Mouse (Mus musculus): ENCODE data around the gene Pi4k2a.

Gene Pi4k2a

DNA sequence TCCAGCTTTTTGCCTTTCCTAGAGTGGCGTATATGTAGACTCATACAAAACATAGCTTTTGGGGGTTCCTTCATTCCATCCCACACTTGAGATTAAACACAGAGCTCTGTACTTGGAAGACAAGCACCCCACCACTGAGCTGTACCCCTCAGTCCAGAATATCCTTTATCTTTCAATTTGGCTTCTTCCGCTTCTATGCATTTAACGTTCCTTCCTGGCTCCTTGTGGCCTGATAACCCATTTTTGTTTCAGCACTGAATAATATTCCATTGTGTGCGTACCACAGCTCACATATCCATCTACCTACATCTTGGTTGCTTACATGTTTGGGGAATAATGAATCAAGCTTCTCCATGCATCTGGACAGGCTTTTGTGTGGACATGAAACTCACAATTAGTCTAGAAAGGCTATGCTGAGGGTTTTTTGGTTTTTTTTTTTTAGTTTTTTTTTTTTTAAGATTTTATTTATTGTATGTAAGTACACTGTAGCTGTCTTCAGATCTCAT, 47.0 kb downstream of the Pi4k2a start:
- DNase-seq, result no peak

DNA sequence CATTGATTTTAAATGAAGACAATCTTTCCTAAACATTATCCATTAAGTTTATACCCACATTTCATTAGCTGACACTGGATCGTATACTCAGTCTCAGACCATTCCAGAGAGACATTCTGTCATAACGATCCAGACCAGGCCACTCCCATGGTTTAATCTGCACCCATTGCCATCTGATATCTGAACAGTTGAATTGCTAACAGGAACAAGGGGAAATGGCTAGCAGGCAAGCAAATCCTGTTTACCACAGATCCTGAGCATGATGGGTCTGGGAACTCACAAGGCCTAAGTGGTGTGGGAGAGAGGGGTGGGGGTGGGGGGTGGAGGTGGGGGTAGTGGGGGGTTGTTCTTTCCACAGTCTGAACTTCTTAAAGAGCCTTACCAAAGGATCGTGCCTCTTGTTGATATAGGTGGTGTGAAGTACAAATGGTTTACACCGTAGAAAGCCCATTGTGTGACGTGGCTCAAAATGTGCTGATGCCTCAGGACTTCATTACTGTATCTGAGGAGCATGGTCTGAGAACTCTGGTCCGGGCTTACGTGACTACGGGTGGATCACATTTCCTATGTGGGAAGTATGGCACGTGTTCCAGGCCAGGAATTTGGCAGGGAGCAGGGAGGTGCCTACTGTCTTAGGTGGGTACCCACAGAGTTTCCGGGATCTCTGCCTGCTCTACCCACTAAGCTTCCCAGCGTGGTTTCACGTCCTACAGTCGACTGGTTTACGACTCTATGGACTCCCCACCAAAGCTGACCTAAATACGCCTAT, 48.4 kb downstream of the Pi4k2a start:
- DNase-seq, result no peak

DNA sequence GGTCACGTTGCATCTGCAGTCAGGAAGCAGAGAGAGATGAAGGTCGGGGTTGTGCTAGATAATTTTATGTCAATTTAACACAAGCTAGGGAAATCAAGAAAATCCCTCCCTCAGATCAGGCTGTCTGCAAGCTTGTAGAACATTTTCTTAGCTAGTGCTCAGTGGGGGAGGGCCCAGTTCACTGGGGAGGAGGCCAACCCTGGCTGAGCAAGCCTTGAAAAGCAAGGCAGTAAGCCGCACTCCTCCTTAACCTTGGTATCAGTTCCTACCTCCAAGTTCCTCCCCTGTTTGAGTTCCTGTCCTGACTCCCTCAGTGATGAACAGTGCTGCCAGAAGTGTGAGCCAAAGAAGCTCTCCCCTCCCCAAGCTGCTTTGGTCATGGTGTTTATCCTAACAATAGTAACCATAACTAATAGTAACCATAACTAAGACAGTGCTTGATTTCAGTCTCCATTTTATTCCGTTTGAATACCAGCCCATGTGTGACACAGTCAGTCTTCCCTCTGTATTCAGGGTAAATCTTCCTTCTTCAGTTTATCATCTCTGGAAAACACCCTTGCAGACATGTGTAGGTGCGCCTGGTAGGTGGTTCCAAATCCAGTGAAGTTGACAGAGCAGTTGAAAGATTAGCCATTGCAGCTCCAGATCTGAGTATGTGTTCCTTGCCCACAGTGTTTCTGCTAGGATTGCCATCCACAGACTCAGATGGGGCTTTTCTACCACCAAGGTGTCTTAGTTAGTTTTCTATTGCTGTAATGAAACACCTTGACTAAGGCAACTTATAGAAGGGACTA, 49.7 kb downstream of the Pi4k2a start:
- DNase-seq, result no peak

DNA sequence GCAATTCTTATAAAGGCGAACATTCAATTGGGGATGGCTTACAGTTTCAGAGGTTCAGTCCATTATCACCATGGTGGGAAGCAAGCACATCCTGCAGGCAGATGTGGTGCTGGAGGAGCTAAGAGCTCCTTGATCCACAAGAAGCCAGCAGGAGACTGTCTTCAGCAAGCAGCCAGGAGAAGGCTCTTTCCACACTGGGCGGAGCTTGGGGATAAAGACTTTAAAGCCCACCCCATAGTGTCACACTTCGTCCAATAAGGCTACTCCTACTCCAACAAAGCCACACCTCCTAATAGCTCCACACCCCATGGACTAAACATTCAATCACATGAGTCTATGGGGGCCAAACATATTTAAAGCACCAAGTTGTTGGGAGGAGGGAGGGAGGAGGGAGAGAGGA, 51.7 kb downstream of the Pi4k2a start:
- DNase-seq, result no peak

DNA sequence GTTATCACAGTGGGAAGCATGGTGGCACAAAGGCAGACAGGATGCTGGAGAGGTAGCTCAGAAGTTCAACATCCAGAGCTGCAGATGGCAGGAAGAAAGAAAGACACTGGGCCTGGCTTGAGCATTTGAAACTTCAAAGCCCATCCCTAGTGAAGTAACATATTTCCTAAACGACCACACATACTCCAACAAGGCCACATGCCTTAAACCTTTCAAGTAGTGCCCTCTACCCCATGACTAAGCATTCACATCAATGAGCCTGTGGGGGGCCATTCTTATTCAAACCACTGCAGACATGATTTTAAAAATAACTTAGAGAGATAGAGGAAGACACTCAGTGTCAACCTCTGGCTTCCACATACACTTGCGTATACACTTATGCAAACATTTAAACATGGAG, 52.5 kb downstream of the Pi4k2a start:
- no peak for DNase-seq

DNA sequence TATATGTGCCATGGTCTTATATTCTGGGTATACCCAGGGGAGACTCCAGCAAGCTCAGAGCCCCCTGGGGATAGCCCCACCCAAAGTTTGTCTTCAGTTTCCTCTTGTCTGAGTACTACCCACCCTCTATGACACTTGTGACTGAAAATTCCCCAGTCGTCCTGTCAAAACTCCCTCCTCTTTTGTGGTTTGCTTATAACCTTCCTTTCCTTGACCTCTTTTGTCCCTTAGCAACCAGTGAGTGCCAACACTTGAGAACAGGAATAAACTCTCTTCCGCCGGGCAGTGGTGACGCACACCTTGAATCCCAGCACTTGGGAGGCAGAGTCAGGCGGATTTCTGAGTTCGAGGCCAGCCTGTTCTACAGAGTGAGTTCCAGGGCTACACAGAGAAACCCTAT, 53.8 kb downstream of the Pi4k2a start:
- DNase-seq, result no peak

DNA sequence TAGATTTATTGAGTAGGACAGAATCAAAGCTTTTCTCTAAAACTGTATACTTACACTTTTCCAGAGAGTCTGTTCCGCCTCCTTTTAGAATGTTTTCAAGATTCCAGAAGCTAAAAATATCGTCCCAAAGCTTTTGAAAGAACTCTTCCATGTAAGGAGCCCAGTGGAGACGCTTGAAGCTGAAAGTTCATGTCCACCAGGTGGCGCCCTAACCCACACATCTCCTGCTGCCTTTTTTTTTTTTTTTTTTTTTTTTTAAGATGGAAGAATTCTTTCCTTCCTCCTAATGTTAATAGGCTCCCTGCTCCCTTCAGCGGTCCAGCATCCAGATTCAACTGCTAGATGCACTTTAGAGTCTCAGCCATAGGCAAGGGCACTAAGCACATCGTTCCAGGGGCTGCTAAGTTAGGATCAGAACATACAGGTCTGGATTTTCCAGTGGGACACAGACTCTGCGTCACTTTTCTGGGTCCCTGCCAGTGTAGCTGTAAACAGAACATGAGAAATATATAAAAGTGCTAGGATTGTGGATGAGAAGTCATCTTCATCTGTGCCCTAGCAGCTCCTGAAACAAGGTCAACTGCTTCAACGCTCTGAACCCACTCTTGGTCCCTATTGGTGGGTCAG, 54.4 kb downstream of the Pi4k2a start:
- peak; percentile 98 for DNase-seq

DNA sequence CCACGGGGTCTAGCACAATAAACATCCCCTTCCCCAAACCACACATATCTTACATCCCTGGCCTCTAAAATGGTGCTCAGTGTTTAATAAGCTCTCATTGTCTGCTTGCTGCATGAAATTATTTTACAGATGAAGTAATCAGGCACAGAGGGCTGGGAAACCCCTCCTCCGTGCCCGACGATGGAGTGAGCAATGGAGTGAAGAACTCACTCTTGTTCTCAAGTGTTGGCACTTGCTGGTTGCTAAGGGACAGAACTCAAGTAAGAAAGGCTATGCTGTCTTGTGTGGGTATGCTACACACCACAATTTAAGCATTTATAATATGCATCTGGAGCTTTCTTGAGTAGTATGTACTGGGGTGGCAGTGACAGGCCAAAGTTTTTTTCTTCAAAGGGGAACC, 54.9 kb downstream of the Pi4k2a start:
- no peak for DNase-seq

DNA sequence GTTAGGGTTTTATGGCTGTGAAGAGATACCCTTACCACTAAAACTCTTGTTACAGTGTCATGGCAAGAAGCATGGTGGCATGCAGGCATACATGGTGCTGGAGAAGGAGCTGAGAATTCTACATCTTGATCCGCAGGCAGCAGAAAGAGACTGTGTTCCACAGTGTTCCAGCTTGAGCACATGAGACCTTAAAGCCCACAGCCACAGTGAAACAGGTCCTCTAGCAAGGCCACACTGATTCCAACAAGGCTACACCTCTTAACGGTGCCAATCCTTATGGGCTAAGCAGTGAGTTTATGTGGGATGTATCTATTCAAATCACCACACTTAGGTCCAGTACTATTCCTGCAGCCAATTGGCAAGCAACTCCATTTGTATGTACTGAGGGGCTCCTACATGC, 55.5 kb downstream of the Pi4k2a start:
- DNase-seq, result no peak

DNA sequence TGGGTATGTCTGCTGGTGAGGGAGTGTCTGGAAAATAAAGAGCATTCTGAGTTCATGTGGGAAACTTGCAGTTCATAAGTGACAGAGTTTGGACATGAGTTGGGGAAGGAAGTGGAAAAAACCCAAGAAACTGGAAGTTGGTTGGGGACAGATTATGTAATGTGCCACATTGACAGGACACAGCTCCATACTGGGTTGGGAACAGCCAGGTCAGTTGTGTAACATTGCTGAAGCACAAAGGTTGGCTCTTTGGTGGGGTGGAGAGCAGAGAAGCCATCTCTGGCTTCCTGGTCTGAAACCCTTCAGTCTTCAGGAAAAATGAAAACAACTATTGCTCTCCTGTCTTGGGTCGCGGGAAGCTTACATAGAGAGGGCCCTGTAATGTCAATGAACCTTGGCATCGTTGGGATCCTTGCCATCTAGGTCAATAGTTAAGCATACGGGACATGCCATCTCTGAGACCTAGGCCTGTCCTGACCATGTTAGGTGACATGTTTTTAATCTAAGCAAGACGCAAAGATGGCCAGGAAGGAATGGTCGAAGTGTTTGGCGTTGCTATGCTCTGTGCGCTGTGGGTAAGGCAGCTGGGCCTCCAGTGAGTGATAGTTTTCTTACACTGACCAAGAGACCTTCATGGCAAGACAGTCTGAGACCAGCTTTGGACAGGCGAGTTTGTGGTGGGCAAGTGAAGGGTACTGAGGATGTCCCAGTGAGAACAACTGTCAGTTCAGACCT, 56.2 kb downstream of the Pi4k2a start:
- DNase-seq, result no peak

DNA sequence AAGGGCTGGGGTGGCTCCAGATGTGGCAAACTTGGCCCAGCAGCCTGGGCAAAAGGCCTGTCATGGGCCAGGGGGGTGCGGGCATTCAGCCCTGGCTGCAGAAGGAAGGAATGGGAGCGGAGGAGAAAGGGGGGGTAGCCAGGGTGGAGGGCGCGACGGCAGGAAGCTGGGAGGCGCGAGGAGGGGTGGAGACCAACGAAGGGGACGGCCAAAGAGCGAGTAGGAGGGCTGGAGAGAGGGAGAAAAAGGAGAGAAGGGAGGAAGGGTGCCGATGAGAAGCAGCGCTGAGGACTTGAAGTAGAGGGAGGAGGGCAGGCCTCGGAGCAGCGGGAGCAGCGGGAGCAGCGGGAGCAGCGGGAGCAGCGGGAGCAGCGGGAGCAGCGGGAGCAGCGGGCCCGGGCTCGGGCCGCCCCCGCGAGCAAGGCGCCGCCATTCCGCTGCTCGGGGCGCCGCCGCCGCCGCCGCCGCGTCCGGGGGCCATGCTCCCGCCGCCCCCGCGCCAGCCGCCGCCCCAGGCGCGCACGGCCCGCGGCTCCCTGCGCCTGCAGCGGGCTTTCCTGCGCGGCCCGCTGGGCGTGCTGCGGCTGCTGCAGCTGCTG, 57.0 kb downstream of the Pi4k2a start, which contains the start of gene Marveld1:
Marveld1 (plus strand) TSS at position 231 of the 599 bp plus-strand sequence.
- DNase-seq, result peak; percentile 47

DNA sequence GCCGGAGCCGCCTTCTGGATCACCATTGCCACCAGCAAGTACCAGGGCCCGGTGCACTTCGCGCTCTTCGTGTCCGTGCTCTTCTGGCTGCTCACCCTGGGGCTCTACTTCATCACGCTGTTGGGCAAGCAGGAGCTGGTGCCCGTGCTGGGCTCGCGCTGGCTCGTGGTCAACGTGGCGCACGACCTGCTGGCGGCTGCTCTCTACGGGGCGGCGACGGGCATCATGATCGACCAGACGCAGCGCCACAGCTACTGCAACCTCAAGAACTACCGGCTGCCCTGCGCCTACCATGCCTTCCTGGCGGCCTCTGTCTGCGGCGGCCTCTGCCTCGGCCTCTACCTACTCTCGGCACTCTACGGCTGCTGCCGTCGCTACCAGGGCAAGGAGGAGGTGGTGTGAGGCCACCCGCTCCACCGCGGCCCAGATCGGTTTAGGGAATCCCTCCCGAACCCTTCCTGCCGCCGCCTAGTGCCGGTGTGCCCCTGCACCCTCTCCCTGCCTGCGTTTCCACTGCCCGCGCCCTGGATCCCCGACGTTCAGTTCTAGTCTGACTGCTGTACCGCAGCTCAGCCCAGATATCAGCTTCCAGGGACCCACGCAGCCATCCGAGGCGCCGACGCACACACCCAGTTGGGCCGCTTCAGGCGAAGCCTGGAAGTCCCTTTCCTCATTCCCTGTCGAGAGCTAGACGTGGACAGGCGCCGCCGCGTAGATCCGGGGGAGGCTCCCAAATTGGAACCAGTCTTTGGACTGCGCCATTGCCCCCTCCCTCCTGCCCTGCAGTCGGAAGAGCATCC, 57.7 kb downstream of the Pi4k2a start:
- peak; percentile 52 for DNase-seq

DNA sequence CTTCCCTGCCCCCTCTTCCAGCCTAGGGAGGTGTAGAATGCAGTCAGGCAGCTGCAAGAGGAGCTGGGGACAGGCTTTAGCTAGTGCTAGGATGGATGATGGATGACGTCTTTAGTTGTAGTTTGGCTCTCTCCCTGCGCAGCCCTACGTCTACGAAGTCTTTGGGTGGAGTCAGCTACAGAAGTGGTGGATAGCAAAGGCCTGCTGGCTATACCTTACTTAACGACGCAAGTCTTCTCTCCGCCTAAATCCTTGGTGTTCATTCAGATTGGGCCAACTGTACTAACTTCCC, 58.2 kb downstream of the Pi4k2a start:
- no peak for DNase-seq

DNA sequence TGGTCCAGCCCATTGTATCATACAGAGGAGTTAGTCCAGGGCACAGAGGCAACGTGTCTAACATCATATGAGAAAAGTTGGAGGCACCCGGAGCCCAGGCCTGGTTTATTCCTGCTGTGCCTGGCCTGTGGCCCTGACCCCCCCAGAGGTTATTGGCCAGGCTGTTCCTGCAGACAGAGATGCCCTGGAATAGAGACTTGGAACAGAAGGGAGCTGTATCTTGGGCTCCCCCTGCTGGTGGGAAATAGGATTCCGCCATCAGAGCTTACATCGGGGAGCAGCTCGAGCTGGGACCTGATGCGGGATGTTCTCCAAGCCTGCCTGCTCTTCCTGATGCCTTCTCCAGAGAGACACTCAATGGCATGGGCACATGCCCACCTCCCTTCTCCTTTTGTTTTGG, 61.7 kb downstream of the Pi4k2a start:
- peak; percentile 81 for DNase-seq

DNA sequence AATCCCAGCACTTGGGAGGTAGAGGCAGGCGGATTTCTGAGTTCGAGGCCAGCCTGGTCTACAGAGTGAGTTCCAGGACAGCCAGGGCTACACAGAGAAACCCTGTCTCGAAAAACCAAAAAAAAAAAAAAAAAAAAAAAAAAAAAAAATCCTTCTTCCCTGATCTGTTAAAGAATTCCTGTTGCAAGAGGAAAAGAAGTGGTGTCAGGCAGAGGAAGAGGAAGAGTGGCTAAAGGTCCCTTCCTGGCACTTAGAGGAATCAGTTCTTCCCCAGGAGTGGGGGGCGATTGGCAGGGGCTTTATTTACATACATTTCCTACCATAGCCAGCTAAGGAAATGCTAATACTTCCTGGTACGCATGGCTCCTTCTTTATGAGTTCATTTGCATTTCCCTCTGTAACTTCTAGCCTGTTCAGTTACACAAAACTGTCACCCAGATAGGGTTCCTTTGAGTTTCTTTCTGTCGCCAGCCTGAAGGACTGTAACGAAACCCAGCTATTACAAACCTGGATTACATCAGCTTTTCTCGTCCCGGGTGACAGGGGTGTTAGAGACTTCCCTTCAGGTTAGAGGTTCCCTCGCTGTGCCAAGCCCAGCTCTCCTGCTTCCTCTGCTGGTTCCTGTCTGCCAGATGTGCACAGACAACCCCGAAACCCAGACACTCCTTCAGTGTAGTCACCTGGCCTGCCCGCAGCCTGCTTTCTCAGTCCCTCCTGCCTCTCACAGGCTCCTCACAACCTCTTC, 67.4 kb downstream of the Pi4k2a start:
- DNase-seq, result no peak

DNA sequence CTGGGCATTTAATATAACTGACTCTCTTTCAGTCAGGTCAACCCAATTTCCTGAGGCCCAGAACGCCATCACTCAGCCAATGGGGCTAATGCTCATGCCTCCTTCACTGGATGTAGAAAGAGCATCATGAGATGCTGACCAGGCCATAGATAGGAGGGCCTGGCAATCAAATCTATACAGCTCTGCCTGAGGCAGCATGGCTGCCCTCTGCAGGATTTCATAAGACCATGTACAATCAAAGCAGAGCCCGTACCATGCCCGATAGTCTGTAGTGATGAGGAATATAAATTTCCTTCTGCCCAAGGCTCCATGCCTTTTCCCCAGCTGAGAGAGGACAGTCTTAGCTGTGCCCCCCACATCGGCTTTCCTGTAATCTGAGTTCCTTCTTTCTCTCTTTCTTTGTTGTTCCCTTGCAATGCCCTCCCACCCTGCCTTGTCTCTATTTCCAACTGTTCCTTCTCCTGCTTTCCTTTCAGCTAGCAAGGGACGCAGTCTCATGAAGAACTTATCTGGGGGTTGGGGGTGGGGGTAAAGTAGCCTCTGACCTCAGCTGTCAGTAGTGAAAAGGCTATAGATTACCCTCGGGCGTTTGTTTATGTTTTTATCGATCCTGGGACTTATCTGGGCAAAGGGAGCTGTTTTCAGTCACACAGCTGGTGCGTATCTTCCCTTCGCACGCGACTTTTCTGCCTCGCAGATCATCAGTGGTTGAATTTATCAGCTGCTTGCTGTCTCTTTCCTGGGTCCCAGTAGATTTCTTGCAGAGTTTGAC, 68.2 kb downstream of the Pi4k2a start:
- no peak for DNase-seq

DNA sequence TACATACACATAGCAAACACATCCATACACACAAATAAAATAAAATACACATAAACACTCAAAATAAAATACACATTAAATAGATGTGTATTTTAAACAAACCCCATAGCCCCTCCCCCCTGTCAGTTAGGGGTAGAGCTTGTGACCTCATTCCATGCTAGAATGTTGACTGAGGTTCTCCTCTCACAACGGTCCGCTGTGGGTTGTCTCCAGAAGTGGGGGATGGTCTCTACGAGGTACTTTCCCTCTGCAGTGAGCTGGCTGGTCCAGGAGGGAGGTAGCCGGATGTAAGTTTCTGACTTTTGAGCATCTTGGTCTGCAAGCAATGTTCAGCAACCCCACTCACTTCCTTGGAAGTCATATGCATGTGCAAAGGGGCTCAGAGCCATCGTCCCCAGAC, 73.5 kb downstream of the Pi4k2a start, which contains the start of gene Zfyve27:
Zfyve27 (plus strand) TSS at position 188 of the 400 bp plus-strand sequence.
- no peak for DNase-seq

DNA sequence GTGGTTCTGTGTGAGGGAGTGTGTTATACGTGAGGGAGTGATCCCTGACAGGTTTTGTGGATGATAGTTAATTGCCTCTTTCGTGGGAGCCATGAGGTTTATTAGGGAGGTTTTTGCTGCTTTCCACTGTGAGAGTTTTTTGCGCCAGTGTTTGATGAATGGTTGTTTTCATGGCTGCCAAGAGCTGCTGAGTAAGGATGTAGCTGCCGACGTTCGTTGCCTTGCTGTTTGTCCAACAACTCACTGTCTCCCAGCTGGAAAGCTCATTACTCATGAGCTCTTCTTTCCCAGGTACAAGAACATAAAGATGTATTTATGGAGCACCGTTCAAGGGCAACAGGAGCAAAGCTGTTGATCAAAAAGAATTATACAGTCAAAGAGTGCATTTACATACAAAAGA, 73.9 kb downstream of the Pi4k2a start:
- no peak for DNase-seq

DNA sequence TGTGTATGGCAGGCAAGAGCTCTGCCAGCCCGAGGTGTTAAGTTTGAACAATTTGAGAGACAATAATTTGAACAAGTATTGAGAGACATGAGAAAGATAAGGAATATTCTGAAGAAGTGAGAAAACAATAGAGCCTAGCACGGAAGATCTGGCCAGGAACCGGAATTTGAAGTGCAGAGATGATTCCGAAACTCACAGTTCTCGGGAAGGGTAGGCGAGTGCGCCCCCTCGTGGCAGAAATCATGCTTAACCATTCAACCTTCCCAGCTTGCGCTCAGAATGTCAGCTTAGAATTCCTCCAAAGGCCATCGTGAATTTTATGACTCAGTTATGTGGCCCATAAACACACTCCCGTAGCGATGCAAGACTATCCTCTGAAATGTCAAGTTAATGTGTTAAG, 75.9 kb downstream of the Pi4k2a start:
- DNase-seq, result peak; percentile 96

DNA sequence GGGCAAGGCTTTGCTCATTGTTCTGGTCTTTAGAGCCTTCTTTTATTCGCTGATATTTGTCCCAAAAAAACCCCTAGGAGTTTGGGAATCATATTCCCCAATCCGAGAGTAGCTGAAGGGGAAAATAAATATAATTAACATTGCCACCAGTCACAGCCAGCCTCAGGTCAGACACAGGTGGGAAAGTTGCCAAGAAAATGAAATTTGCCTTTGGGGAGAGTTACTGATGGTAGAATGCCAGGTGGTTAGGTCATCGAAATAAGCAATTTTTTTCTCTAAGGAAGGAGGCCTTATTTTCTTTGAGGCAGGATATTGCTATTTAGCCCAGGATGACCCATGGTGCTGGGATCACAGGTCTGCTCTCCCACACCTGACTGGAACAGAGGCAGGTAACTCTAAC, 76.5 kb downstream of the Pi4k2a start:
- no peak for DNase-seq
